Mouse (Mus musculus) cerebellum, adult 2 months (tissue): ENCODE data around the gene Bicc1. TPM values are rescaled to one million over a fixed set of nuclear protein-coding genes. Genes with fewer than 3 reads are reported as not detected.

Experiments used
- DNase-seq, 2 experiments: peaks; one replicate each; pipeline ENCODE4 v3.0.0; 2021
- H3K27ac ChIP-seq: fragments of 200-500 bp; 2 replicates; pipeline ENCODE4 v1.5.1; 2012; ENCODE audit warnings: low read length, control low read depth, inconsistent platforms; ENCODE audit not compliant: insufficient read depth
- H3K27me3 ChIP-seq: fragments of 200-500 bp; 2 replicates; pipeline ENCODE4 v1.6.1; 2012; ENCODE audit warnings: inconsistent platforms, mild to moderate bottlenecking, low read length, moderate library complexity; ENCODE audit not compliant: control insufficient read depth, insufficient read depth
- H3K4me1 ChIP-seq: fragments of 200-500 bp; 2 replicates; pipeline ENCODE4 v1.6.1; 2011; ENCODE audit warnings: low read length; ENCODE audit not compliant: control insufficient read depth, insufficient read depth
- H3K4me3 ChIP-seq: fragments of 200-500 bp; replicated peaks from 2 replicates; pipeline ENCODE3; 2011; ENCODE audit warnings: mild to moderate bottlenecking, low read depth, low read length, control low read depth; ENCODE audit not compliant: insufficient read depth
- CTCF ChIP-seq: fragments of 200-500 bp; IDR thresholded peaks from 2 replicates; pipeline ENCODE4 v1.5.1; 2011; ENCODE audit warnings: low read depth, mild to moderate bottlenecking, control low read depth, low read length, moderate library complexity, borderline replicate concordance; ENCODE audit not compliant: insufficient read depth
- POLR2A ChIP-seq: fragments of 200-500 bp; IDR thresholded peaks from 2 replicates; pipeline ENCODE4 v1.6.1; 2011; ENCODE audit warnings: low read length, control low read depth, borderline replicate concordance; ENCODE audit not compliant: insufficient read depth
- WGBS: fragments of 180-500 bp; shearing (Covaris S2); methylation state at CpG from one replicate; pipeline ENCODE4 v1.1.7; 2018; 5-methylcytosine and 5-hydroxymethylcytosine counted together
- polyA plus RNA-seq: library from polyadenylated mRNA; depleted of rRNA; stranded (reverse); fragments of >200 nt; gene quantifications from 2 replicates; pipeline ENCODE4 v1.2.3, GENCODE M21; 2012

Gene Bicc1
- polyA plus RNA-seq, 1 experiment = 2.6 TPM

DNA sequence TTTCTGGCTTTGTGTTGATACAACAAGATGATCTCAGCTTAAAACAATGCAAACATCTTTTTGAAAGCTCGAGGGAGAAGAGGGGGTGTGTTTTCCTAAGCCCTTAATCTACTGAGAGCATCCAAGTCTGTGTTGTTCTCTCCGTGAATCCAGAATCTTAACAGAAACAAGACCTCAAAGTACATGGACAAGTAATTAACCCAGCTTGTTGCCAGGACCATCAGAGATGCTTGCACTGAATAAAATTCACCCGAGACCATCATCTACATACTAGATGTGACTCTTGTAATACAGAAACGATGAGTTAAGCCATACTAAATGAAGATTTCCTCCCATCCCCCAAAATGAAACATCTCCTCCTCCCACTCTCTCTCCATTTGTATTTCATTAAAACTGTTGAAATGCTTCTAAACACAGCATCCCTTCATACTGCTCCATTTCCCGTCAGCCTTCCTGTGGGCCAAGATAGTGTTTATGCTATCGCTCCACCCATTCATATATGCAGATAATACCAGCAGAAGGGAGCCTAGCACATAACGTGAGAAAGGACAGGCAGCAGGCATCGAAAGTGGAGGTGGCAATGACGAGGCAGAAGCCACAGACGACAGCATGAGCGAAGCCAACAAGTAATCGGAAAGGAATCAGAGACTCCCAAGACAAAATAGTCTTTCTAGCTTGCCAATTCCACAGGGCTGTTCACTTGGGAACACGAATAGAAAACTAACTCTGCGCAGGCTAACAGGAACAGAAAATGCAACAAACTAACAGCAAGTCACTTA, 131.2 kb downstream of the Bicc1 start:
- WGBS = 48% methylated on average over 14 of the region's 14 CpGs
- DNase-seq = no peak
- TF ChIP-seq POLR2A = no peak
- no peak for TF ChIP-seq CTCF
- Histone ChIP-seq H3K4me1 (no peaks in the 10 kb centered on the region), H3K27ac (no peak overlapping the region), H3K4me3 (no peak overlapping the region), H3K27me3 (no peaks in the 10 kb centered on the region)

DNA sequence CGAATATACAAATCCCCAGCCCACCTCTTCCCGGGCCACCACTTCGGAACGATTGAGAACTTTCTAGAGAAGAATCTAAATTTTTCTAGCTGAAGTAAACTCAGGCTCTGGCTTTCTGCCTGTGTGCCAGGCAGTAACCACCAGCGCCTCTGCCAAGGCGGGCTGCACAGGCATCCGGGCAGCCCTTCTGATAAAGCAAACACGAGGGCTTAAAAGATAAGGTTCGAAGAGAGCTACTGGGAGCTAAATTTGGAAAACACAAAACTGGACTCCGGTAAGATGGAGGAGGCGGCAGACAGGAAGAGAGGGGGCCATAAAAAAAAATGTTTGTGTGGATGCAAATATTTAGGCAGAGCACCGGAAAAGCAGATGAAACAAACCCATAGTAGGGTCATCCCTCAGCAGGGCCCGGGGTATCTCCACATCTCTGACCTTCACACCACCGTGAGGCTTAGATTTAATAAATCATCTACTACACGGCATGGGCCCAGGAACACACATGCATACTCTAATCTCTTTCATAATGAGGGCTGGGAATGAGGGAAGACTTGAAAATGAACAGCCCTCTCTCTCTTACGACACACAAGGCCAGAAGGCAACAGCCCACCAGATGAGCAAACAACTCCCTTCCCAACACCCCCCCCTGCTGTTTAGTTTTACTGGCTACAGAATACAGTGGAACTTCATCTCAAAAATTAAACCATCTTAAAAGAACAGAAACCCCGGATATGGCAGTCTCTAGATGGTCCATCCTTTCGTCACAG, 134.2 kb downstream of the Bicc1 start:
- no peaks in the 10 kb centered on the region for H3K4me1 ChIP-seq
- TF ChIP-seq POLR2A = no peak
- no peak for TF ChIP-seq CTCF
- DNase-seq = no peak
- no peaks in the 10 kb centered on the region for H3K27me3 ChIP-seq
- no peak overlapping the region for H3K4me3 ChIP-seq
- WGBS = 80% methylated on average over 18 of the region's 18 CpGs
- no peak overlapping the region for H3K27ac ChIP-seq

- no peak overlapping the region for H3K4me3 ChIP-seq
- DNase-seq = no peak
- TF ChIP-seq CTCF (no peak), POLR2A (no peak)
- no peaks in the 10 kb centered on the region for H3K27me3 ChIP-seq
- H3K4me1 ChIP-seq = no peaks in the 10 kb centered on the region
- 85% methylated on average over 9 of the region's 9 CpGs for WGBS
- H3K27ac ChIP-seq = no peak overlapping the region
Observed at GRCm38 (mm10) chr10:71024681-71025080, 134.8 kb downstream of the Bicc1 start.

GRCm38 (mm10) chr10:71023471-71023870, 136.0 kb downstream of the Bicc1 start:
- no peaks in the 10 kb centered on the region for H3K27me3 ChIP-seq
- WGBS = 69% methylated on average over 3 of the region's 3 CpGs
- DNase-seq = no peak
- TF ChIP-seq CTCF (no peak), POLR2A (no peak)
- H3K4me3 ChIP-seq = no peak overlapping the region
- H3K4me1 ChIP-seq = no peaks in the 10 kb centered on the region
- H3K27ac ChIP-seq = no peak overlapping the region

DNA sequence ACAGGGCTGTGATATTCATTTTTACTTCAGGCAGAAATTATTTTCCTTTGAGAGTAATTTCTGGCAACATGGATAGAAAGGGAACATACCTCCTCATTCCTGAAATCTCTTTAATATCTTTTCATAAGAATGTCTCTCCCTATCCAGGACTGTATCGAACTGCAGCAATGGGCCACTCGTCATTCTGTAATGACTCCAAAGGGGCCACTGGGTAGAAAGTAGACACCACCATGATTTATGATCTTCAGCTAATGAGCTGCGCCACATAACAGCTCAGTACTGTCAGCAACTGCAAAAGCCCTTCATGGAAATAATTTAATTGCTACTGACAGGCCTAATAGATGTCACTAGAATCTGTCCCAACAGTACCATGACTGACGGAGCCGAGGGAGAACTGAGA, 139.0 kb downstream of the Bicc1 start:
- DNase-seq = no peak
- H3K27me3 ChIP-seq = no peaks in the 10 kb centered on the region
- TF ChIP-seq CTCF = no peak
- TF ChIP-seq POLR2A = no peak
- WGBS = 94% methylated on average over 5 of the region's 5 CpGs
- no peak overlapping the region for H3K4me3 ChIP-seq
- no peaks in the 10 kb centered on the region for H3K4me1 ChIP-seq
- no peak overlapping the region for H3K27ac ChIP-seq

DNA sequence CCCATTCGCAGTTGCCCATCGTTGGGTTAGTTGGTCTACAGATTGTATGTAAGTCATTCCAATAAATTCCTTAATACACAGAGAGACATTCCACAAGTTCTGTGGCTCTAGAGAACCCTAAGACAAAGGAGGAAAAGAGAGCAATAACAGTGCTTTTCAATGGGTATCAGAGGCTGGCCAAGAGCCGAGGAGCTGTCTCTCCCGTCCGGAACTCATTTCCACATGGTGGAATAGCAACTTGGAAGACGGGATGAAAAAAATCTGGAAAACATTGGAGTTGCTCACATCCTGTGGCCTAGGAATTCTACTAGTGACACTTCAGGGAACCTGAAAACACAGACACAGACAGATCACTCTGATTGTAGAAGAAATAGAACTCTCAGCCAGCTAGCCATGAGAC, 139.7 kb downstream of the Bicc1 start:
- no peak for DNase-seq
- H3K4me3 ChIP-seq = no peak overlapping the region
- TF ChIP-seq POLR2A (no peak), CTCF (no peak)
- WGBS = 94% methylated on average over 6 of the region's 6 CpGs
- no peak overlapping the region for H3K27ac ChIP-seq
- H3K27me3 ChIP-seq = no peaks in the 10 kb centered on the region
- H3K4me1 ChIP-seq = no peaks in the 10 kb centered on the region

GRCm38 (mm10) chr10:71009771-71010496, 149.6 kb downstream of the Bicc1 start:
- H3K4me1 ChIP-seq = no peaks in the 10 kb centered on the region
- DNase-seq = no peak
- H3K27ac ChIP-seq = no peak overlapping the region
- TF ChIP-seq POLR2A (no peak), CTCF (no peak)
- no peaks in the 10 kb centered on the region for H3K27me3 ChIP-seq
- WGBS = 78% methylated on average over 19 of the region's 19 CpGs
- no peak overlapping the region for H3K4me3 ChIP-seq

DNA sequence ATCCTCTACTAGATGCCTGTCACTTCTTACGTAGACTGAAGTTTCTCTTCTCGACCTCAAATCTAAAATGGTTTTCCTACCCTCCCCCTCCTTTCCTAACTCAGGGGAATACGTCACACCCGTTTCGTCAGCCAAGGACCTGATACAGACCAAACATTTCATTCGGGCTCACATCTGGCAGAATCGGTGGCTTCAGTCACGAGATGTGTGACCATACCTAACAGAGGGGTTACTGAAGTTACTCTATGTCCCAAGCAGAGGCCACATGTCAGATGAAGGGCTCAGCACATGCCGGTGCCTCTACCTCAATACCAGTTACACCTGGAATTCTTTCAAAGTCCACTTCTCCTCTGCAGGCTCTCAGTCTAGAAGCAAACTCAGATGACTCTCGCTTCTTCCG, 150.8 kb downstream of the Bicc1 start:
- H3K4me3 ChIP-seq = no peak overlapping the region
- H3K27ac ChIP-seq = no peak overlapping the region
- no peaks in the 10 kb centered on the region for H3K27me3 ChIP-seq
- no peak for DNase-seq
- H3K4me1 ChIP-seq = no peaks in the 10 kb centered on the region
- TF ChIP-seq CTCF (no peak), POLR2A (no peak)
- 94% methylated on average over 11 of the region's 11 CpGs for WGBS
